Mouse (Mus musculus) bone marrow, adult 2 months (tissue): ENCODE results near the gene Wscd2.

Experiments
- CTCF ChIP-seq: fragments of 200-500 bp; IDR thresholded peaks from 2 replicates; pipeline ENCODE4 v1.5.1; 2011; ENCODE audit warnings: low read length, control low read depth; ENCODE audit not compliant: control insufficient read depth, insufficient read depth
- POLR2A ChIP-seq: fragments of 200-500 bp; IDR thresholded peaks from 2 replicates; pipeline ENCODE4 v1.6.1; 2011; ENCODE audit warnings: low read depth, mild to moderate bottlenecking, control low read depth, low read length, borderline replicate concordance; ENCODE audit not compliant: control insufficient read depth

DNA sequence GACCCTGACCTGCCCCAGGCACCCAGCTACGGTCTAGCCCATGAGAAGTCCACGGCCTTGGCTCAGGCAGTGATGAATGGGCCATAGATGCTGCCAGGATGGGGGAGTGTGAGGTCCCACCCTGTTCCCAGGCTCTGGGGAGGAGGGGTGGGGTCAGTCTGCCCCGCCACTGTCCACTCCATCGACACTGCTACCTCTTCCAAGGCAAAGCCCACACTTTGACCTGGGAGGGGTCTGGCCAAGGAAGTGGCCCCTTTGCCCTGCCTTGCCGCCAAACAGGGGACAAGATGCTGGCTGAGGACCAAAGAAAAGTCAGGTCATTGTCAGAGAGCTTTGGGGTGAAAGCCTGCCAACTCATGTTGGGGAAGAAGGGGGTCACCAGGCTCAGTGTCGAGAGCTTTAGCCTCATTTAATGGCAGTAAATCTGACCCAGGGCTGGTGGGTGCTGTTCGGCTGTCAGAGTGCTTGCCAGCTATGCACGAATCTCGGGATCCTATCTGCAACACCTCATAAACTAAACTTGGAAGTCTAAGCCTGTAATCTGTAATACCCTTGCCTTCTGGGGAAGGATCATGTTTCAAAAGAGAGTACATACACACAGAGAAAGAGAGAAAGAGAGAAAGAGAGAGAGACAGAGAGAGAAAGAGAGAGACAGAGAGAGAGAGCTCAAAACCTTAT is 143.0 kb downstream of the Wscd2 start:
- TF ChIP-seq POLR2A (no peak), CTCF (no peak)
